Mouse (Mus musculus) embryonic stem cell, embryonic (primary cell): Measurements from ENCODE around the gene Tbc1d5.

Experiments
- CTCF ChIA-PET, 4 experiments: fragments of 300-600 bp in 2 of 4; fragments of 350-600 bp in 2 of 4; sonication (Branson Sonifier 250); formaldehyde crosslinking; loops; one replicate each; lab custom pipeline; 2022; ENCODE audit warnings: inconsistent platforms in 2 of 4; lab: Charles Lee
- POLR2A ChIA-PET, 4 experiments: fragments of 300-600 bp in 2 of 4; fragments of 350-600 bp in 2 of 4; sonication (Branson Sonifier 250); formaldehyde crosslinking; loops; one replicate each; lab custom pipeline; 2022; ENCODE audit warnings: antibody characterized with exemption in 4 of 4, inconsistent platforms in 1 of 4; lab: Charles Lee

Tbc1d5 gene

GRCm38 (mm10) chr17:50908568-50909335 lies 270.4 kb downstream of the Tbc1d5 start:
- CTCF ChIA-PET, result no interaction called here

GRCm38 (mm10) chr17:50908160-50908559 lies 271.0 kb downstream of the Tbc1d5 start:
- ChIA-PET CTCF (no interaction called here), POLR2A (interaction anchor here in 1 of 4 experiments (0.7 kb wide), 1 partner anchor 1082 kb away, joined by 3 read pairs; no protein-coding TSS in a partner anchor)

More at GRCm38 (mm10) chr17:50908568-50909335, 270.4 kb downstream of the Tbc1d5 start:
- POLR2A ChIA-PET, result interaction anchor here in 1 of 4 experiments (0.7 kb wide), 1 partner anchor 1082 kb away, joined by 3 read pairs; no protein-coding TSS in a partner anchor

- POLR2A ChIA-PET, result no interaction called here
- CTCF ChIA-PET, result no interaction called here
Observed at GRCm38 (mm10) chr17:50906630-50907029, 272.5 kb downstream of the Tbc1d5 start.

- CTCF ChIA-PET, result no interaction called here
- POLR2A ChIA-PET, result no interaction called here
Observed at GRCm38 (mm10) chr17:50904463-50904862, 274.7 kb downstream of the Tbc1d5 start.

GRCm38 (mm10) chr17:50897867-50898266 lies 281.3 kb downstream of the Tbc1d5 start:
- POLR2A ChIA-PET, result no interaction called here
- CTCF ChIA-PET, result no interaction called here

GRCm38 (mm10) chr17:50889475-50889874 lies 289.7 kb downstream of the Tbc1d5 start:
- ChIA-PET POLR2A (no interaction called here), CTCF (no interaction called here)

GRCm38 (mm10) chr17:50879910-50880309 lies 299.2 kb downstream of the Tbc1d5 start:
- ChIA-PET CTCF (no interaction called here), POLR2A (no interaction called here)

GRCm38 (mm10) chr17:50876451-50876850 lies 302.7 kb downstream of the Tbc1d5 start:
- ChIA-PET CTCF (no interaction called here), POLR2A (no interaction called here)

- ChIA-PET CTCF (no interaction called here), POLR2A (no interaction called here)
Observed at GRCm38 (mm10) chr17:50874067-50874466, 305.1 kb downstream of the Tbc1d5 start.

GRCm38 (mm10) chr17:50872600-50872999 lies 306.6 kb downstream of the Tbc1d5 start:
- ChIA-PET POLR2A (no interaction called here), CTCF (no interaction called here)

GRCm38 (mm10) chr17:50867297-50867696 lies 311.9 kb downstream of the Tbc1d5 start:
- POLR2A ChIA-PET, result no interaction called here
- CTCF ChIA-PET, result interaction anchor here in 1 of 4 experiments (0.6 kb wide), 1 partner anchor 314 kb away, joined by 3 read pairs; no protein-coding TSS in a partner anchor

GRCm38 (mm10) chr17:50864781-50865180 lies 314.4 kb downstream of the Tbc1d5 start:
- ChIA-PET POLR2A (no interaction called here), CTCF (no interaction called here)

- POLR2A ChIA-PET, result no interaction called here
- CTCF ChIA-PET, result no interaction called here
Observed at GRCm38 (mm10) chr17:50853220-50853619, 325.9 kb downstream of the Tbc1d5 start.

GRCm38 (mm10) chr17:50851382-50851781 lies 327.8 kb downstream of the Tbc1d5 start:
- CTCF ChIA-PET, result no interaction called here

GRCm38 (mm10) chr17:50814089-50814488 lies 365.1 kb downstream of the Tbc1d5 start:
- ChIA-PET CTCF (interaction anchor here in 1 of 4 experiments (0.5 kb wide), 1 partner anchor 287 kb away, joined by 6 read pairs; no protein-coding TSS in a partner anchor), POLR2A (no interaction called here)

More at GRCm38 (mm10) chr17:50851382-50851781, 327.8 kb downstream of the Tbc1d5 start:
- POLR2A ChIA-PET, result interaction anchor here in 1 of 4 experiments (0.5 kb wide), 1 partner anchor 622 kb away, joined by 3 read pairs; no protein-coding TSS in a partner anchor

- POLR2A ChIA-PET, result no interaction called here
Observed at GRCm38 (mm10) chr17:50813580-50813979, 365.6 kb downstream of the Tbc1d5 start.

GRCm38 (mm10) chr17:50805631-50806030 lies 373.5 kb downstream of the Tbc1d5 start:
- ChIA-PET CTCF (interaction anchor here in 1 of 4 experiments (0.6 kb wide), 1 partner anchor 148 kb away, joined by 3 read pairs; no protein-coding TSS in a partner anchor), POLR2A (no interaction called here)

More at GRCm38 (mm10) chr17:50813580-50813979, 365.6 kb downstream of the Tbc1d5 start:
- CTCF ChIA-PET, result no interaction called here

- CTCF ChIA-PET, result interaction anchor here in 1 of 4 experiments (1.1 kb wide), 1 partner anchor 511 kb away, joined by 3 read pairs; no protein-coding TSS in a partner anchor
- POLR2A ChIA-PET, result no interaction called here
Observed at GRCm38 (mm10) chr17:50803234-50803633, 375.9 kb downstream of the Tbc1d5 start.

GRCm38 (mm10) chr17:50802380-50802779 lies 376.8 kb downstream of the Tbc1d5 start:
- ChIA-PET POLR2A (interaction anchor here in 1 of 4 experiments (1.0 kb wide), 1 partner anchor 18 kb away, joined by 3 read pairs; no protein-coding TSS in a partner anchor), CTCF (interaction anchor here in 1 of 4 experiments (1.1 kb wide), 1 partner anchor 510 kb away, joined by 3 read pairs; no protein-coding TSS in a partner anchor)

- ChIA-PET CTCF (no interaction called here), POLR2A (no interaction called here)
Observed at GRCm38 (mm10) chr17:50795445-50796095, 383.6 kb downstream of the Tbc1d5 start.
